ENCODE assay signal across 9 mouse cellular contexts in genomic region chr10:115470621-115471334, GRCm38 (mm10).
DNase-seq lines count a peak whose midpoint lies in the region; ATAC-seq and TF ChIP-seq lines count a peak whose summit lies in the region.
"Had no signal": no experiment of that assay in that cellular context is flagged by ENCODE, and none has a peak within 500 bp of the region (broad histone marks: within the 10 kb centered on the region; RNA-seq: fewer than 3 reads in every experiment).

No protein-coding gene starts in this region.

- H3K4me1 ChIP-seq in forebrain, postnatal 0 days (ENCODE audit: insufficient read depth), result no peaks in the 10 kb centered on the region

- TF ChIP-seq CTCF in forebrain, postnatal 0 days (IDR thresholded peaks at IDR 0.05; ENCODE audit: low read depth), result no peak

- peak; percentile 54; the same call in 1 of the 2 replicates for ATAC-seq in forebrain, postnatal 0 days
- 0 out of 2 replicates have a peak, but pooled peaks have one; percentile 29 for ATAC-seq in megakaryocyte progenitor cell, adult 5-6 weeks (replicated peaks; ENCODE audit: poor library complexity)

- no peaks in the 10 kb centered on the region for H3K36me3 ChIP-seq in forebrain, postnatal 0 days (ENCODE audit: insufficient read depth)

- DNase-seq in cerebellum, adult 18-20 months, result peak; percentile 16 to 21
- no peak for DNase-seq in cerebellum, adult 8-10 months
- DNase-seq in brain, embryonic 18.5 days (ENCODE audit: low read depth, low spot score), result peak; percentile 30
- DNase-seq in forebrain, postnatal 0 days, result peak; percentile 75
- no peak for DNase-seq in adipocyte (ENCODE audit: low spot score)
- no peak for DNase-seq in kidney, postnatal 14 days
- DNase-seq in thymus, postnatal 25 days, result no peak

- H3K9ac ChIP-seq in forebrain, postnatal 0 days, result no peak overlapping the region

- H3K4me3 ChIP-seq in forebrain, postnatal 0 days (ENCODE audit: low read depth, low read length), result peak overlapping the region; percentile 24
- H3K4me3 ChIP-seq: erythroblast, embryonic 14.5 days had no signal

- peaks cover 56% of the 10 kb centered on the region for H3K27me3 ChIP-seq in forebrain, postnatal 0 days (ENCODE audit: insufficient read depth, low read length)

- no peaks in the 10 kb centered on the region for H3K9me3 ChIP-seq in forebrain, postnatal 0 days (ENCODE audit: low read length)

- peak overlapping the region; percentile 13; the same call in 1 of the 2 replicates for H3K4me2 ChIP-seq in forebrain, postnatal 0 days (ENCODE audit: low read depth)

- 42% methylated on average over 17 of the region's 17 CpGs for WGBS in forebrain, postnatal 0 days

- no peak overlapping the region for H3K27ac ChIP-seq in forebrain, postnatal 0 days (ENCODE audit: low read depth, low read length)

Comparison
In these comparisons a context has a peak if more than half of its experiments do, and no peak if none do; other contexts are left out.
1. DNase-seq: peak in cerebellum, adult 18-20 months (2 of 2), brain, embryonic 18.5 days (single experiment) and forebrain, postnatal 0 days (single experiment); none in cerebellum, adult 8-10 months (single experiment), adipocyte (single experiment), kidney, postnatal 14 days (single experiment) and thymus, postnatal 25 days (single experiment).